Mouse (Mus musculus): Measurements from ENCODE around the gene Grin2d.

Grin2d gene

DNA sequence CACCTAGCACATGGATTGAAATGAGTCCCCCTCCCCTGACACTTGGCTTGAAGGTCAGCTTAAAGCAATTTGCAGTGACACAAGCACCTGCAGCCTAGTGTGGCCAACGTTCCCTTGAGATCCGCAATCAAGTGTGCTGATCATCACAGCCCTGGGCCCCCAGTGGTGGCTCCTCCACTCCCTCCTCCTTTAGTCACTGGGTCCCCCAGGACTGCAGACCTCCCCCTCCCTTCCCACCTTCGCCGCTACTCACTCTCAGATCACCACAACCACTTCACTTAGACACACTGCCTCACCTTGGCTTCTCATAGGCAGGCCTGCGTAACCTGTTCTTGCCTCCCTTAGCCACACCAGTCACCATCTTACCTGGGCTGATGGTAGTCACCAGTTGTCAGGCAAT lies 72.2 kb downstream of the Grin2d start:
- peak; percentile 10 to 15 for DNase-seq

- no peak for DNase-seq
Observed at GRCm38 (mm10) chr7:45802551-45802950, 75.6 kb downstream of the Grin2d start.

- DNase-seq = peak; percentile 96 to 98
Observed at GRCm38 (mm10) chr7:45801348-45801747, 76.8 kb downstream of the Grin2d start.

DNA sequence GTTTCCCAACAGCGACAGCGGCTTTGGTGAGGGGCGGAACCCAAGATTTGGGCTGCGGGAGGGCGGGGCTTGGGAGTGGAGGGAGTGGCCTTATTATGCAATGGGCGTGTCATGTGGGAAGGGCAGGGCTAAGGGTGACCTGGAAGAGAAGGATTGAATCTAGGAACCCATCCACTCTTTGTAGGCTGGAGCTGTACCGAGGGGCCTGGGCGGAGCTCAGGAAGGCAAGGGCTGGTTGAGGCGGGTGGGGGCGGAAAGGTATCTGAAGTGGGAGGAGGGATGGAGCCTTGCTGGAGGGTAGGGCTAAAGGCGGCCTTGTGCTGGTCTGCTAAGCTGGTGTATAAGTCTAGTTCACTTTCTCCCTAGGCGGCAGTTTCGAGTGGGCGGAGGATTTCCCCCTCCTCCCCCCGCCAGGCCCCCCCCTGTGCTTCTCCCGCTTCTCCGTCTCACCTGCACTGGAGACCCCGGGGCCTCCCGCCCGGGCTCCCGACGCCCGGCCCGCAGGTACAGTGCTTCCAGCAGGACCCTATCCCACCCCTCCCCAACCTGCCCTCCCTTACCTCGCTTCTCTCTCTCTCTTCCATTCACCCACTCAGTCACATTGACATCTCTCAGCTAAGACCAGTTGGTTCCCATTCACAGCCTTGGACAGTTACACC lies 77.5 kb downstream of the Grin2d start:
- DNase-seq = peak in 1 of 2 experiments; percentile 14

DNA sequence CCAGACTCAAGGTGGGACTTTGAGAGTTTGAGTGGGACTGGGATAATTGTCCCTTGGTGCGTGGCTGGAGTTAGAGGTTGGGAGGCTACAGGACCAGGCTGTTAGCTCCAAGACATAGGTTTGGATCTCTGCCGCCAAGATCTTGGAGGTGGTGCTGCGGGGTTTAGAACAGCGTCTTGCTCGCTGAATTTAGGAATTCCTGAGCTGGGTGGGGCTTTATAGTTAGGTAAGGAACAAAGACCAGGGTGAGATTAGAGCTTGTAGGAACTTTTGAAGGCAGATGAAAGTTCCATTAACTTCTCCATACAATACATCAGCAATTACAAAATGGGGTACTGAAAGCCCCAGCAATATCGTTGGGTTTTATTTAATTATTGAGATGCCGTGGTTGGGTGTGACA lies 78.2 kb downstream of the Grin2d start:
- DNase-seq = no peak

- DNase-seq = no peak
Observed at GRCm38 (mm10) chr7:45798931-45799330, 79.2 kb downstream of the Grin2d start.

DNA sequence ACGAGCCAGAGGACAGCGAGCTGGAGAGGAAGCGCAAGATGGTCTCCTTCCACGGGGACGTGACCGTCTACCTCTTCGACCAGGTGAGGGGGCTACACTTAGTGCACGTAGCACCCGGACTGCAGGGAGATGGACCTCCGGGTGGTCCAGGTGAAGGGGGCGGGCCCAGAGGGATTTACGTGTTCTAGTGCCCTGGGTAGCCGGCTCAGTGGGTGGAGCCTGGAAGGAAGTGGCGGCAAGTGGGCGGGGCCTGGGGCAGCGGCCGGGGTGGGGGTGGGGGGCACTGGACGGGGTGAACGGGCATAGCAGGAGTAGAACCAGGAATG lies 79.7 kb downstream of the Grin2d start:
- DNase-seq = peak in 1 of 2 experiments; percentile 60

DNA sequence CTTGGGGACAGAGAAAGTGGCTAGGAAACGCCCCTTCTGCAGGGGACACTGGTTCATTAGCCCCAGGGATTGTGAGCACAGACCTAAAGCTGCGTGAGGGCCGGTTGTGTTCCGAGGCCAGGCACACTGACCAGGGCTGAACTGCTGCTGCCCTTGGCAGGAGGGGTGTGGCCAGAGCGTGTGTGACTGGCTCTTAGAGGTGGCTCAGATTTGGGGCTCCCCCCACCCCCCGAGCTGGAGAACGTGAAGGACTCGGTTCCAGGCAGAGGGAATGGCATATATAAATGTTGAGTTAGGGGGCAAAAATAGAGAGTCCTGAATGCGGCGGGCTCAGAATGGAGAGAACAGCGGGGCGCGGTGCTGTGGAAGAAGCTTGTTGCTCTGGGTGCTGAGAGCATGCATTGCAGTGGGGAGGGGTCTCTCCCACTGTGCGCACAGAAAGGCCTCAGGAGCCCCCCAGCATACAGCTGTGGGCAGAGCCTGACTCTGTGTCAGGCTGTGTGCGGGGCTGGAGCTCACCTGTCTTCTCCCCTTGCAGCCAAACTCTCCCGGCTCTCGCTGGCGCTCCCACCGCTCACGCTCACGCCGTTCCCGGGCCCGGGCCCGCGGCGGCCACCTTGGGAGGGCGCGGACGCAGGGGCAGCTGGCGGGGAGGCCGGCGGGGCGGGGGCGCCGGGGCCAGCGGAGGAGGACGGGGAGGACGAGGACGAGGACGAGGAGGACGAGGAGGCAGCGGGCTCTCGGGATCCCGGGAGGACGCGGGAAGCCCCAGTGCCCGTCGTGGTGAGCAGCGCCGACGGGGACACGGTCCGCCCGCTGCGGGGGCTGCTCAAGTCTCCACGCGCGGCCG lies 80.3 kb downstream of the Grin2d start:
- DNase-seq = peak in 1 of 2 experiments; percentile 23

DNA sequence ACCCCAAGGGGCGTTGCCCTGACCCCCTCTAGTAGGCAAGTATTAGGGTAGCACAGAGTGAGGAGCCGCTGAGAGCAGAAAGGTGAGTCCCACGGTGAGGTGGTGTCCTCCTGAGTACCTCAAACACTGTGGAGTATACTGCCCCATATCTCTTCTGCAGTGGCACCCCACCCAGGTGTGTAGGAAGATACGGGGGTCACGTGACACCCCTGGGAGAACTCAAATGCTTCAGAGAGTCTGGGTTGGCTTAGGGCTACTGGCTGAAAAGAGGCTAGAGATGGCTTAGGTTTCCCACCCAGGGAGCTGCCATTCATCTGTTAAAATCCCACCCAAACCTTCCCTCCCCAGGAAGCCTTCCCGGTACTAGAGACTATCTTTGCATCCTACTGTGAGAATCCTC lies 81.2 kb downstream of the Grin2d start:
- no peak for DNase-seq

- DNase-seq = peak; percentile 26 to 56
Observed at GRCm38 (mm10) chr7:45794971-45795370, 83.2 kb downstream of the Grin2d start.

GRCm38 (mm10) chr7:45793969-45794585 lies 84.1 kb downstream of the Grin2d start:
- no peak for DNase-seq

DNA sequence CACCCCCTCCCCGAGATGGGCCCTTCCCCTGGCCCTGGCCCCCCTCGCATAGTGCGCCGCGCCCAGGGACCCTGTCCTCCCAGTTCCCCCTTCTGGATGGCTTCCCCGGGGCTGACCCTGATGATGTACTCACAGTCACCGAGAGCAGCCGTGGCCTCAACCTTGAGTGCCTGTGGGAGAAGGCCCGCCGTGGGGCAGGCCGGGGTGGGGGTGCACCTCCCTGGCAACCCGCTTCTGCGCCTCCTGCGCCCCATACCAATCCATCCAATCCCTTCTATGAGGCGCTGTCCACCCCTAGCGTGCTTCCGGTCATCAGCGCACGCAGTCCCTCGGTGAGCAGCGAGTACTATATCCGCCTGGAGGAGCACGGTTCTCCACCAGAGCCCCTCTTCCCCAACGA lies 84.9 kb downstream of the Grin2d start:
- no peak for DNase-seq

DNA sequence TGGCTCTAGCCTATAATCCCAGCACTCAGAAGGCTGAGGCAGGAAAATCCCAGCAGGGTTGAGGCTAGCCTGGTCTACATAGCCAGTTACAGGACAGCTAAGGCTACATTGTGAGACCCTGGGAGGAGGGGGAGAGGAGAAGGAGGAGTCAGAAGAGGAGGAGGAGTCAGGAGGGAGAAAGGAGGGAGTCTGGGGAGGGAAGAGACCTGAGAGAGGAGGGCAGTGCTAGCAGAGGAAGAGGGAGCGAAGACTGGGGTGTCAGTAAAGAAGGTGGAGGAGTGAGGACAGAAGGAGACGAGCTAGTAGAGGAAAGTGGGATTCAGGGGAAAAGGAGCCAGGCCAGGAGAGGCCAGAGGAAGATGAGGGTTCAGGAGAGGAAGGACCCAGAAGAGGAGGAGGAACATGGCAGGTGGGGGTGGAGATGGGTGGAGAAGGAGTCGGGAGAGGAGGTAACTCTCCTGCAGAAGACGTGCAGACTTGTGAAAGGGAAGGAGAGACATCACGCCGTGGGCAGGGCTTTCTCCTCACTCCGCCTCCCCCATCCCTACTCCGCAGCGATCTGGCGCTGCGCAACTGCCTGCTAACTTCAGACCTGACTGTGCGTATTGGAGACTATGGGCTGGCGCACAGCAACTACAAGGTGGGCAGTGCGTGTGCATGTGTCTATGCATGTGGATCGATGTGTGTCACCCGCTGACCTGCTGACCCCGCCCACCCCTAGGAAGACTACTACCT lies 86.3 kb downstream of the Grin2d start:
- no peak for DNase-seq

- DNase-seq = no peak
Observed at GRCm38 (mm10) chr7:45790721-45791120, 87.5 kb downstream of the Grin2d start.

- DNase-seq = peak in 1 of 2 experiments; percentile 32
Observed at GRCm38 (mm10) chr7:45787642-45788041, 90.5 kb downstream of the Grin2d start.

GRCm38 (mm10) chr7:45786661-45787413 lies 91.3 kb downstream of the Grin2d start:
- DNase-seq = peak; percentile 74 to 76

DNA sequence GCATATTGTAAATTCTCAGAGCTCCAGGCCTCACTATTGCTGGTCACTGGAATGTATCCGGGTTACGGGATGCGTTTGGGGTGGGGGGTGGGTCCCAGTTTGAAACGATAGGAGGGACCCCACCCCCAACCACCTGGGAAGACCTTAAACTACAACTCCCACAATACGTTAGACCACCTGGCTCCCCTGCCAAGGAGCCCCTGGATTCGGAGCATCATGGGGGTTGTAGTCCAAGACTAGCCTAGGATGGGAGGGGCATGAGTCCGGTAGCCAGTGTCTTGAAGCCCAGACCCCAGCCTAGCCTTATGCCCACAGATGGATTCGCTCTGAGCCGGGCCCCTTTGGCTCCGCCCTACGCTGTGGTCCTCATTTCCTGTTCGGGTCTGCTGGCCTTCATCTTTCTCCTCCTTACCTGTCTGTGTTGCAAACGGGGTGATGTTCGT lies 92.0 kb downstream of the Grin2d start:
- peak; percentile 87 to 88 for DNase-seq

GRCm38 (mm10) chr7:45785388-45786135 lies 92.6 kb downstream of the Grin2d start:
- peak; percentile 85 to 88 for DNase-seq

DNA sequence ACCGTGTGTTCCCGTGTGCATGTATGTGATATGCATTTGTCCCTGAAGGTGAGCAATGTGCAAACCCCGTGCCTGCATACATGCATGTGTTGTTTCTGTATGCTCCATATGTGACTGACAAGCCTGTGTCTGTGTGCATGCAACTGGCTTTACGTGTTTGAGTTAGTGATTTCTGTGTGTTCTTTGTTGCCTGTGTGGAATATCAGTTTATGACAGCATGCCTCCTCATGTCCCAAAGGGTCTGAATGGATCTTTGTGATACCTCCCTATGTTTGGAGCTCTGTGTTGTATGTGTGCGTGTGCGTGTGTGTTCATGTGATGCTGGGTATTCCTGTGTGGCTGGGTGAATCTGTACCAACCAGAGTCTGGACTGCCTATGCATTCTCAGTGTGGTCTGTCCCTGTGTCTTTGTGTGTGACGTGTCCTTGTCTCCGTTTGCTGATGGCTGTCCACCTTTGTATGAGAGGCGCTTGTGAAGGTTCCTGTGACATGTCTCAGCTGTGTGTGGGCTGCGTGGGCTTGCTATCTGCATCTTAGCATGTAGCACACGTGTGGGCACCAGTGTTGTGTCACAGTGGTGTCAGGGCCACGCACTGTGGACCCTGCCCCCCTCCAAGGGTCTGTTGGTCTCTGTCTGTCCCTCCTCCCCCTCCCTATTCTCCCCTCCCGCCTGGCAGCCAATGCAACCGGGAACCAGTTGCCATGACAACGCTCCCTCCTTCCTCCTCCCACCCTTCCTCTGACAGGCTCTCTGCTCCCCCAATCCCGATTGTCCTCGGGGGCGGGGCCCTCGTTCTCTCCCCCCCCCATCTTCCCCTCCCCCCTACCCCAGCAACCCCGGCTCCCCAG lies 93.4 kb downstream of the Grin2d start, which contains the start of gene Sult2b1:
Gene Sult2b1 (minus strand): TSS at position 146 of the 849 bp plus-strand sequence.
- peak; percentile 96 to 98 for DNase-seq

DNA sequence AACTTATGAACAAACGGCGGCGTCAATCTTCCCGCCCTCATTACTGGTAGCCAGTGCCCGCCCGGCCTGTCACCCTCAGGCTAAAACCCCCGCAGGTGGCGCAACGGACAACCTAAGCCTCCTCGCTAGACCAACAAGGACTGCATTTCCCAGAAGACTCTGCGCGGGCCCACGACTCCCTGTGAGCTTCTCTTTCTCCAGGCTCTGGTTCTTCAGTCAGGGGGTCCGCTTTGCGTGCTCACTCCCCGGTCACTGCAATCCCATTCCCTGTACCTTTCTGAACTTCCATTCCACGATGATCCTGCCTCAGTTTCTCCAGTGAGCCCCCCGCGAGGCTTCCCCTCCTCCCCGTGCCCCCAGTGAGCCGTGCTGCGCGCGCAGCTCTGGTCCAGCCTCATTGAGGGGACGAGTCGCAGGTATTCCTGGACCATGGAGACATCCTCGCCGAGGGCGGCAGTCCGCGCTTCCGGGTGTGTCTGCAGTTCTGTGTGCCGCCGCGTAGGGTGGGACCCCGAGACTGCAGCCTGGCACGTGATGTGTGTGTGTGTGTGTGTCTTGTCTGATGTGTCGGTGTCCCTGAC lies 94.6 kb downstream of the Grin2d start, which contains the start of gene Lmtk3:
Gene Lmtk3 (plus strand): TSS at position 228 of the 581 bp plus-strand sequence.
- DNase-seq = peak; percentile 90
